Mouse (Mus musculus) liver, adult (tissue): ENCODE measurements around the gene Cntn5.

Source experiments
- GATA4 ChIP-seq: IDR thresholded peaks from 2 replicates; pipeline ENCODE4 v1.6.1; 2014; ENCODE audit warnings: mild to moderate bottlenecking, low read length; ENCODE audit not compliant: insufficient replicate concordance

Cntn5 gene

DNA sequence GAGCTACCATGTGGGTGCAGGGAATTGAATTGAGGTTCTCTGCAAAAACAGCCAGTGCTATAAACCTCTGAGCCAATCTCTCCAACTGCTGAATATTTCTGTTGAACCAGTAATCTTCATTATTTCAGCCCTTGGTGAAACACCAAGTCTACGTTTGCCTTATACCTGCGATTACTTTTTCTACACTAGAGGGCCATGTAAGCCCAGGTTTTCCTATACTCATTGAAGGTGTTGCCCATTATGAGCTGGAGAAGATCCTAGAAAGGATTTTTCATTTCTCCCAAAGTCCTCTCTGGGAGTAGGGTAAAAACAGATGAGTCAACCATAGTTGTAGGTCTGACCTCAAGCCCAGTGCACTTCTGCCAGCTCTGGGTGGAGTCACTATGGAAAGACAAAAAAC, 1105.0 kb downstream of the Cntn5 start:
- TF ChIP-seq GATA4, result no peak

- no peak for TF ChIP-seq GATA4
Observed at GRCm38 (mm10) chr9:9783680-9784079, 1120.9 kb downstream of the Cntn5 start.

- TF ChIP-seq GATA4, result no peak
Observed at GRCm38 (mm10) chr9:9781157-9781884, 1123.3 kb downstream of the Cntn5 start.

- TF ChIP-seq GATA4, result no peak
Observed at GRCm38 (mm10) chr9:9779646-9780045, 1124.9 kb downstream of the Cntn5 start.

- no peak for TF ChIP-seq GATA4
Observed at GRCm38 (mm10) chr9:9770777-9771176, 1133.8 kb downstream of the Cntn5 start.

GRCm38 (mm10) chr9:9769659-9770058, 1134.9 kb downstream of the Cntn5 start:
- TF ChIP-seq GATA4, result no peak

DNA sequence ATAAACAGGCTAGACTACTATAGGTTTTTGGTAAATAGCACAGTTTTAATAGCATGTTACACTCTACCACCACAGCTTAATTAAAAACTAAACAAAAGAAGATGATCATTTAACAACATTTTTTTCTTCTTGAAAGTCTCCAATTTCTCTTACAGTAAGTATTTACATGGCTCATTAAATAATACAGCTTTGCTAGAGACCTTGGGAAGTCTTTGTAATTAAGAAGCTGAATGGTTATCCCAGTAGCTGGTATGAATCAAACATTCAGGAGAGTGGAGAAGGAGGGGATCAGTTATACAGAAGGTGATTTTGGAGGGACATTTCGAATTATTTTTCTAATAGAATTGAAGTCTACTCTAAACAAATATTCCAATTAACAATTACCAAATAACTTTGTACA, 1186.4 kb downstream of the Cntn5 start:
- TF ChIP-seq GATA4, result no peak

GRCm38 (mm10) chr9:9708671-9709070, 1195.9 kb downstream of the Cntn5 start:
- TF ChIP-seq GATA4, result no peak

DNA sequence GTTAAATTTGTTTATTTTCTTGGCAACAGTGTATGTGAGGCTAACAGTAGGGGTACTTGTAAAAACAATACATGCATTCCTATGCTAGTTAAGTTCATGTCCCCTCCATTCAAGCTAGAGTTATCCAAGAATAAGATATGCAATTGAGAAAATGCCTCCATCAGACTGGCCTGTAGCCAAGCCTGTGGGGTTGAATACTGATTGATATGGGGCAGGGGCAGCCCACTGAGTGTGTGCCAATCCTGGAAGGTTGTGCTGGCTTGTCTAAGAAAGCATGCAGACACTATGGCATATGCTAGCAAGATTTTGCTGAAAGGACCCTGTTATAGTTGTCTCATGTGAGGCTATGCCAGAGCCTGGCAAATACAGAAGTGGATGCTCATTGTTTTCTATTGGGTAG, 1196.8 kb downstream of the Cntn5 start:
- TF ChIP-seq GATA4, result no peak

DNA sequence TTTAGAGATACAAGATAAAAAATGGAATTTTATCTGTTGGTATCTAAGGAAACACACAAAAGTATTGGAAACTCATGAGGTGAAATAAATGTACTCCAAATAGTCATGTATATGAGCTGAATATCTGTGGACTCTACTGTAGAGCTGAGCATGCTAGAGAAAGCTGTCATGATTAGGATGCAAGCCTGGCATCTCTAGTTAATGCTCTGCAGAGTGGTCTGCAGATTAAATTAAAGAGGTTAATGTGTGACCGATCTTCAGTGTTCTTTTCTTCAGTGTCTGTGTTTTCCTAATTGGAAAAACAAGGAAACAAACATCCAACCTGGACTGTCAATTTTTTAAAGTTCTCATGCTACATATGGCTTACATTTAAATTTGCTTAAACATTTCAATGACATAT, 1199.4 kb downstream of the Cntn5 start:
- no peak for TF ChIP-seq GATA4

GRCm38 (mm10) chr9:9696636-9697035, 1207.9 kb downstream of the Cntn5 start:
- no peak for TF ChIP-seq GATA4

DNA sequence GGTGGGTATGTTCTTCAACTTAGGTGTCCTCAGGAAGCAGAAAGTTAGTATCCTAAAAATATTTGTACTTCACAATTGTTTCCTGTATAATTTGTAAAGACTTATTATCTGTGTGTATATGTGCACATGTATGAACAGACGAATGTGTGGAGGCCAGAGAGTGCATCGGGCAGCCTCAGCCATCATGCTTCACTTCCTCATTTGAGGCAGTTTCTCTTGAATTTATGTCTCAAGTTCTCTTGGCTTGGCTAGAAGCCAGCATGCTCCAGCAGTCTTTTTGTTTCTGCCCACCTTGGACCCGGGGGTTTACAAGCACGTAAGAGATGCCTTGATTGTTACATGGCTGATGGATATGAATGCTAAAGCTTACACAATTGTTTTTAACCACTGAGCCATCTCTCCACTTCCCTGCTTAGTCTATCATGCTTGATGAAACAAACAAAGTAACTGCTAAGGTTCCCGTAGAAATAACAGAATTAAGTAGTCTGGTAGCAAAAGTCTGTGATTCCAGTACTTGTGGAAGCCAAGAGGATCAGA, 1222.2 kb downstream of the Cntn5 start:
- TF ChIP-seq GATA4, result no peak

- TF ChIP-seq GATA4, result no peak
Observed at GRCm38 (mm10) chr9:9676078-9676477, 1228.5 kb downstream of the Cntn5 start.

DNA sequence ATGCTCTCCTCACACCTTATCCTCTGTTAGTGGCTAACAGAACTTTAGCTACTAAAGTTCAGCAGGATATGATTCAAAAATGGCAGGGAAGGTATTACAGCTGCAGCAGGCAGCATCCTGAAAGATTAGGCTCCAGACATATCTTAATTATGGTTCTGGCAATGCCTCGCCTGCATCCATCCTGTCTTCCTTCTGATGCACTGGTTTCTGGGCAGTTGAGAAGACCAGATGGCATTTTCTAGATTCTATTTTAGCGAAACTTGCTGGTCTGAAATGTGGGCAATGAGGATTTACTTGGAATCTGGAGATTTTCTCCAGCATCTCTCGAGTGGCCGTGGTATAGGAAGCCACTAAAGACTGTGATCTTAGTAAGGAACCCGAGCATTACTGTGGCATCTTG, 1230.0 kb downstream of the Cntn5 start:
- no peak for TF ChIP-seq GATA4

DNA sequence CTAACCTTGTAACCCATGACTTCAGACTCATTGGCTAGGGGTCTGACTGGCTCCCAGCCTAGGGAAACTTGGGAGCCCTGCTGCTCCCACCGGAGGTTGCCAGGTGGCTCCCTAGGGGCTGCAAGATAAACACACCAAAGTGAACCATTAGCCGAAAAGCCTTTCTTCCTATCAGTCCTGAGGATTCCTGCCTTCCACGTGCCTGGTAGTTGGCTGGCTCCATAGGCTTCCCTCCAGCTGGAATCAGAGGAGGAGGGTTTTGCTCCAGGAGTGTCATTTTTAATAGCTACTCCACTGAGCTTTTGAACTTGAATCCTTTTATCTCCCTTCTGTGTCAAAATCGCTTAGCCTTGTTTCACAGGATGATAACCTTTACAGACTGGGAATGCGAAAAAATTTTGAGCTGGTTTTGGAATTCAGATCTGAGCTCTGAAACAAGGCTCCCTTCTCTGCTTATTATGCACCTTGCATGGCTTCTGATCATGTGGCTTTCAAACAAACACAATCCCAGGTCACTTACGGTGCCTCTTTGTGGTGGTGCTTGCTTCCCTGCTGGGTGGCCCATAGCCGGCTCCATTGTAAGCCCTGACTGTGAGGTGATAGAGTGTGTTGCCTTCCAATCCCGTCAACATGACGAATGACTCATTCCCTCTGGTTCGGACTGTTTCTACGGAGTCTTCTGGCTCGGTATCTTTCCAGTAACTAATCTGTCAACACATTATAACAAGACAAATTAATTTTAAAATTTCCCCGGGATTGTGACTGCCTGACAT, 1231.1 kb downstream of the Cntn5 start:
- no peak for TF ChIP-seq GATA4

DNA sequence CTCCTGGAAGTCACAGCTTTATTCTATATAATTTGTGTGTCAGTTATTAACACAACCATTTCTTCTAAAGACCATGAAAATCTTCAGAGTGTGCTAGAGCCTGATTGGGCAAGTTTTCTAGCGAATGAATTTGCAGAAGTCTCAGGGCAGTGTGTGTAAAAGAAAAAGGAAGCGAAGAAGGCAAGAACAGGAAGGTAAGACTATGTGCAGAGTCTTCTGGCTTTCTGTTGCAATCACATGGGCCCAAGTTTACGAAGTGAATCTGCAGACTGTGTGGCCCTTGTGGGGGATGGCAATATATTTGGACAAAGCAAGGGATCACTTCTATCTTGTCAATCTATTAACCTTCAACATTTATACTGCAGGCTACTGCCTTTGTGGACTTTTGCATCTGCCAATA, 1251.1 kb downstream of the Cntn5 start:
- no peak for TF ChIP-seq GATA4
